Mouse (Mus musculus): ENCODE measurements around the gene Chordc1. TPM values are rescaled to one million over a fixed set of nuclear protein-coding genes. Genes with fewer than 3 reads are reported as not detected.

Gene Chordc1
- polyA plus RNA-seq, 1 experiment from 2014 or later: 126 TPM

DNA sequence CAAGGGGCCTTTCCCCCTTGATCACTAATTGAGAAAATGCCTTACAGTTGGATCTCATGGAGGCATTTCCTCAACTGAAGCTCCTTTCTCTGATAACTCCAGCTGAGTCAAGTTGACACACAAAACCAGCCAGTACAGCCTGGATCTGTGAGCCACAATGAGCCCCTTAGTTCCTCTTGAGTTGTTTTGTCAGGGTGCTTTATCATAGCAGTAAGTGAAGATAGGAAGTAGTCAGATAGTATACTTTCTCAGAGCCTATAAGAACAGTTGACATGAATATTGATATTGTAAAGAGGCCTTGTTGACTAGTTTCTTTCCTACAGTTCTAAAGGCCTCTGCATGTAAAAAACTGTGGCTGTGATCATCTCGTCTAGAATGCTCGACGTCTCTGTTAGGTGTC lies 28.1 kb downstream of the Chordc1 start:
- DNase-seq (no peak), ATAC-seq (ENCODE audit: low FRiP score, low TSS enrichment) (no peak)
- no peak overlapping the region for H3K9ac ChIP-seq (replicated peaks; ENCODE audit: low read length)
- peaks cover 14% of the 10 kb centered on the region for H3K36me3 ChIP-seq (ENCODE audit: control insufficient read depth, insufficient read depth, low read length)
- H3K4me2 ChIP-seq (ENCODE audit: low read length): no peak overlapping the region
- H3K9me3 ChIP-seq (ENCODE audit: control insufficient read depth, low read length): no peaks in the 10 kb centered on the region
- no peaks in the 10 kb centered on the region for H3K27me3 ChIP-seq (ENCODE audit: control insufficient read depth, insufficient read depth, low read length)
- no peaks in the 10 kb centered on the region for H3K4me1 ChIP-seq (ENCODE audit: control insufficient read depth, insufficient read depth, low read length)
- H3K27ac ChIP-seq (replicated peaks; ENCODE audit: low read depth, low read length): no peak overlapping the region
- WGBS: 93% methylated on average over 3 of the region's 3 CpGs
- H3K4me3 ChIP-seq (replicated peaks; ENCODE audit: low read depth, low read length): no peak overlapping the region

Other genes with a start within 250 kb of the Chordc1 start
- 0.88 and 1.8 TPM in 2 replicates for gene Naalad2, start 110.9 kb downstream of the Chordc1 start, polyA plus RNA-seq (2014; fragmentation: Nextera tagmentation; extraction: Ambion mirVana)
- gene Ubtfl1, start 112.3 kb downstream of the Chordc1 start, polyA plus RNA-seq (2014; fragmentation: Nextera tagmentation; extraction: Ambion mirVana): not detected in 2 replicates
- gene Mbd3l2, start 138.5 kb downstream of the Chordc1 start, polyA plus RNA-seq (2014; fragmentation: Nextera tagmentation; extraction: Ambion mirVana): 0.11 and 0.16 TPM in 2 replicates
- gene Zfp558, start 186.1 kb downstream of the Chordc1 start, polyA plus RNA-seq (2014; fragmentation: Nextera tagmentation; extraction: Ambion mirVana): 41.4 and 55.1 TPM in 2 replicates
- gene Mbd3l1, start 186.2 kb downstream of the Chordc1 start, polyA plus RNA-seq (2014; fragmentation: Nextera tagmentation; extraction: Ambion mirVana): not detected in 2 replicates